Mouse (Mus musculus) B cell, adult 2 months (primary cell): Measurements from ENCODE around the gene Npas1.

ENCODE experiments used
- DNase-seq, 2 experiments: peaks; one replicate each; pipeline ENCODE4 v3.0.0; 2022

Gene Npas1

GRCm38 (mm10) chr7:16477628-16478027 is at the start of gene Npas1:
Npas1 (minus strand) TSS chr7:16477728.
- no peak for DNase-seq

GRCm38 (mm10) chr7:16525995-16526394 is 48.5 kb upstream of the Npas1 start:
- no peak for DNase-seq

GRCm38 (mm10) chr7:16525448-16525847 is 47.9 kb upstream of the Npas1 start:
- DNase-seq = no peak

- no peak for DNase-seq
Observed at GRCm38 (mm10) chr7:16524308-16524707, 46.8 kb upstream of the Npas1 start.

GRCm38 (mm10) chr7:16519310-16519709 is 41.8 kb upstream of the Npas1 start:
- DNase-seq = no peak

- DNase-seq = no peak
Observed at GRCm38 (mm10) chr7:16517198-16517597, 39.7 kb upstream of the Npas1 start.

GRCm38 (mm10) chr7:16507284-16507683 is 29.8 kb upstream of the Npas1 start:
- DNase-seq = peak; percentile 67 to 74

- DNase-seq = no peak
Observed at GRCm38 (mm10) chr7:16505226-16505593, 27.7 kb upstream of the Npas1 start.

GRCm38 (mm10) chr7:16504573-16505225 is 27.2 kb upstream of the Npas1 start:
- no peak for DNase-seq

GRCm38 (mm10) chr7:16501571-16501970 is 24.0 kb upstream of the Npas1 start:
- DNase-seq = no peak

- DNase-seq = no peak
Observed at GRCm38 (mm10) chr7:16499671-16500104, 22.2 kb upstream of the Npas1 start.

GRCm38 (mm10) chr7:16496260-16496659 is 18.7 kb upstream of the Npas1 start:
- DNase-seq = no peak

- peak; percentile 65 to 70 for DNase-seq
Observed at GRCm38 (mm10) chr7:16493361-16493760, 15.8 kb upstream of the Npas1 start.

GRCm38 (mm10) chr7:16492211-16492610 is 14.7 kb upstream of the Npas1 start:
- no peak for DNase-seq

- peak; percentile 78 to 80 for DNase-seq
Observed at GRCm38 (mm10) chr7:16491759-16492158, 14.2 kb upstream of the Npas1 start.

GRCm38 (mm10) chr7:16489948-16490347 is 12.4 kb upstream of the Npas1 start:
- DNase-seq = peak; percentile 40 to 41

- DNase-seq = no peak
Observed at GRCm38 (mm10) chr7:16488816-16489215, 11.3 kb upstream of the Npas1 start.

GRCm38 (mm10) chr7:16476600-16476989 is 933 bp downstream of the Npas1 start:
- DNase-seq = no peak

GRCm38 (mm10) chr7:16475764-16476599 is 1.5 kb downstream of the Npas1 start:
- DNase-seq = no peak

GRCm38 (mm10) chr7:16475321-16475720 is 2.2 kb downstream of the Npas1 start:
- no peak for DNase-seq

- no peak for DNase-seq
Observed at GRCm38 (mm10) chr7:16474445-16474844, 3.1 kb downstream of the Npas1 start.

GRCm38 (mm10) chr7:16473847-16474246 is 3.7 kb downstream of the Npas1 start:
- DNase-seq = no peak

GRCm38 (mm10) chr7:16472116-16472709 is 5.3 kb downstream of the Npas1 start:
- DNase-seq = no peak

GRCm38 (mm10) chr7:16471549-16471948 is 6.0 kb downstream of the Npas1 start:
- DNase-seq = peak; percentile 40 to 48
